ENCODE assay signal across 16 mouse cellular contexts in the genomic region with DNA sequence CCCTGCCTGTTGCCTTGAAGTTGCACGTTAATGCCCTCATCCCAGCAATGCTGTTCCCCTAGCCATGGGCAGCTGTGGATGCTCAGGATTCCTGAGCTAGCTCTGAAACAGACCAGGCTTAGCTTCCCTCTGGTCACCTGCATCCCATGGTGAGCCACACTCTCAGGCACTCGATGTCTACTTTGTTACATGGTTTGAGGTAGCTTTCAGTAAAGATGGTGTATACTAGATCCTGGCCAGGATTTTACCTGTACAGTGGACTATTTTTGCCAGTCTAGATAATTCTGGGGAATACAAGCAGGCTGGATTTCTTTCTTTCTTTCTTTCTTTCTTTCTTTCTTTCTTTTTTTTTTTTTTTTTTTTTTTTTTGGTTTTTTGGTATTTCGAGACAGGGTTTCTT. TPM values are rescaled to one million over a fixed set of nuclear protein-coding genes. Genes with fewer than 3 reads are reported as not detected.
"Had no signal": no experiment of that assay in that cellular context is flagged by ENCODE, and none has a peak within 500 bp of the region (broad histone marks: within the 10 kb centered on the region; RNA-seq: fewer than 3 reads in every experiment).

TSS of gene Gm10134 (plus strand) at position 301 of the 400 bp plus-strand sequence.

- H3K9ac ChIP-seq: liver, embryonic 15.5 days; midbrain, embryonic 12.5 days; neural tube, embryonic 15.5 days had no signal

- H3K27me3 ChIP-seq: neural tube, embryonic 15.5 days had no signal

- H3K27ac ChIP-seq: left cerebral cortex, adult 2 months; limb, embryonic 10.5 days; liver, embryonic 15.5 days; macrophage; midbrain, embryonic 12.5 days; neural tube, embryonic 15.5 days; stomach, postnatal 0 days had no signal

- H3K9me3 ChIP-seq: limb, embryonic 10.5 days; liver, embryonic 15.5 days; megakaryocyte, embryonic 14.5 days; midbrain, embryonic 12.5 days; neural tube, embryonic 15.5 days had no signal

- H3K4me2 ChIP-seq: liver, embryonic 11.5 days; liver, embryonic 15.5 days; midbrain, embryonic 12.5 days; neural tube, embryonic 15.5 days had no signal

- DNase-seq: kidney, adult 2 months; kidney, postnatal 14 days; lung, adult 2 months; right cerebral cortex, adult 18-20 months; thymus, postnatal 36 days had no signal

- H3K36me3 ChIP-seq: limb, embryonic 10.5 days; liver, embryonic 15.5 days; midbrain, embryonic 12.5 days; neural tube, embryonic 15.5 days had no signal

- H3K4me3 ChIP-seq: left cerebral cortex, adult 2 months; limb, embryonic 10.5 days; liver, embryonic 15.5 days; megakaryocyte, embryonic 14.5 days; midbrain, embryonic 12.5 days; neural tube, embryonic 15.5 days had no signal

- H3K4me1 ChIP-seq: limb, embryonic 10.5 days; liver, embryonic 15.5 days; megakaryocyte, embryonic 14.5 days; midbrain, embryonic 12.5 days; neural tube, embryonic 15.5 days had no signal

RNA-seq across cellular contexts. Expression of gene Gm10134, which starts in this region (rescaled TPM):
- total RNA-seq: midbrain, postnatal 0 days had no signal
- polyA plus RNA-seq: limb, embryonic 10.5 days; neural tube, embryonic 11.5 days had no signal
